Mouse (Mus musculus): Measurements from ENCODE around the gene Tnrc6a. TPM values are rescaled to one million over a fixed set of nuclear protein-coding genes. Genes with fewer than 3 reads are reported as not detected.

The Tnrc6a gene
- polyA plus RNA-seq, 1 experiment from 2014 or later, result 57.7 TPM

- H3K27ac ChIP-seq, result no peak overlapping the region
- no peaks in the 10 kb centered on the region for H3K36me3 ChIP-seq (replicated peaks)
- H3K9me3 ChIP-seq, result no peaks in the 10 kb centered on the region
- no peak overlapping the region for H3K4me3 ChIP-seq
- H3K4me1 ChIP-seq, result peaks cover 49% of the 10 kb centered on the region
- no peak overlapping the region for H3K4me2 ChIP-seq
- no peak overlapping the region for H3K9ac ChIP-seq
- H3K27me3 ChIP-seq (replicated peaks), result no peaks in the 10 kb centered on the region
- 50% methylated on average over 1 of the region's 1 CpGs for WGBS
- no peak for ATAC-seq (replicated peaks)
These were observed 4.3 kb downstream of the Tnrc6a start for GRCm38 (mm10) chr7:123127981-123128380.

GRCm38 (mm10) chr7:123129061-123129460 is 5.4 kb downstream of the Tnrc6a start:
- 76% methylated on average over 2 of the region's 2 CpGs for WGBS
- Histone ChIP-seq H3K4me2 (no peak overlapping the region), H3K9me3 (no peaks in the 10 kb centered on the region), H3K4me3 (no peak overlapping the region), H3K4me1 (peaks cover 45% of the 10 kb centered on the region), H3K27me3 (replicated peaks) (no peaks in the 10 kb centered on the region), H3K36me3 (replicated peaks) (no peaks in the 10 kb centered on the region), H3K9ac (no peak overlapping the region), H3K27ac (no peak overlapping the region)
- ATAC-seq (replicated peaks), result no peak

DNA sequence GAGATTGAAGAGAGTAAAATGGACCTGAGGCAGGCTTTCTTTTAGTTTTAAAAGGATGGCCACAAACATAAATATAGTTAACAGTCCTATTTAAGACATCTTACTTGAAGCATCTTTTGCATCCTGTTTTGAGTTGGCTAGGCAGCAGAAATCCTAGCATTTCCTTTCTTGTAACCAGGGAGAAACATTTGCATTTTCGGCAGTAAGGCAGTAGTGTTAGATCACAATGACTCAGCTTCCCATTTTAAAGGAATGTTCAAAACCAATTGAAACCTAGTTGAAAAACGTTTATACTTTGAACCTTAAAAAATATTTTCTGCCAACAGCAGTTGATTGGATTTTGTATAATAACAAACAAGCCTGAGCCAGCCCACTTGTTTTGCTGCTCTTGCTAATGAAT is 6.5 kb downstream of the Tnrc6a start:
- H3K9ac ChIP-seq, result no peak overlapping the region
- no peak for ATAC-seq (replicated peaks)

DNA sequence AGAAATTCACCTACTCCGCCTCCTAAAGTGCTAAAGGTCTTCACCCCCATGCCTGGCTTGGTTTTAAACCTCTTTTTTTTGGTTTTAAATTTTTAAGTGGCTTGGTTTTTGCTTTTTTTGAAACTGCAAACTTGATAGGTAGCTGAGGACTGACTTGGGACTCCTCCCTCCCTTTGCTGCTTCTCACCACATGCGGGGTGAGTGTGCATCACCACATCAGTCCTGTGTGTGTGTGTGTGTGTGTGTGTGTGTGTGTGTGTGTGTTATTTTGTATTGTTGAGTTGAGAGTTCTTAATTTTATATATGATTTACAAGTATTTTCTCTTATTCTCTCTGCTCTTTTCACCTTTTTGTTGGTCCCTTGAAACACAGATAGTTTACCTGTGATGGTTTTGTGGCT is 8.7 kb downstream of the Tnrc6a start:
- Histone ChIP-seq H3K9ac (no peak overlapping the region), H3K4me1 (peaks cover 44% of the 10 kb centered on the region)
- WGBS, result 91% methylated on average over 2 of the region's 2 CpGs

More for the DNA sequence above, 6.5 kb downstream of the Tnrc6a start:
- no peaks in the 10 kb centered on the region for H3K27me3 ChIP-seq (replicated peaks)
- H3K9me3 ChIP-seq, result no peaks in the 10 kb centered on the region
- H3K27ac ChIP-seq, result no peak overlapping the region
- peaks cover 54% of the 10 kb centered on the region for H3K4me1 ChIP-seq
- H3K4me2 ChIP-seq, result no peak overlapping the region
- no peak overlapping the region for H3K4me3 ChIP-seq
- no peaks in the 10 kb centered on the region for H3K36me3 ChIP-seq (replicated peaks)
- WGBS, result 43% methylated on average over 2 of the region's 2 CpGs

DNA sequence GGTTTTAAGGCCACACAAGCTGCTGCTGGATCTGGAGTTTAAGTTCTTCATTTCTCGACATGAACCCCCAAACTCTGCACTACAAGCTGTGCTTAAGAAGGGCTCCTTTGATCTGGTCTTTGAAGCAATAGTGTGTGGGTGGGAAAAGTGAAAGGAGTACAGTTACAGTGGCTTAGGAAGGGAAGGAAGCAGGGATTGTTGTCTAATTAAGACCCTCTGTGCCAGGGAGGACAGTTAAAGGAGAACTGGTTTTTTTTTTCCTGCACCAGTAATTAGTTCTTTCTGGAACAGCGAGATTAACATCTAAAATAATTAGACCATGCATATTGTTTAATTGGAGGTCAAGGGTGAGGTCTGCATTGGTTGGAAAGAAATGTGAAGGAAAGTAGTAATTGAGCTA is 11.2 kb downstream of the Tnrc6a start:
- no peak overlapping the region for H3K4me3 ChIP-seq
- 60% methylated on average over 2 of the region's 2 CpGs for WGBS
- H3K9ac ChIP-seq, result no peak overlapping the region
- no peaks in the 10 kb centered on the region for H3K9me3 ChIP-seq
- no peaks in the 10 kb centered on the region for H3K27me3 ChIP-seq (replicated peaks)
- peaks cover 38% of the 10 kb centered on the region for H3K4me1 ChIP-seq
- no peaks in the 10 kb centered on the region for H3K36me3 ChIP-seq (replicated peaks)
- no peak for ATAC-seq (replicated peaks)
- H3K4me2 ChIP-seq, result no peak overlapping the region
- no peak overlapping the region for H3K27ac ChIP-seq

More for the DNA sequence above, 8.7 kb downstream of the Tnrc6a start:
- Histone ChIP-seq H3K27me3 (replicated peaks) (no peaks in the 10 kb centered on the region), H3K4me2 (no peak overlapping the region), H3K9me3 (no peaks in the 10 kb centered on the region), H3K36me3 (replicated peaks) (no peaks in the 10 kb centered on the region), H3K27ac (no peak overlapping the region), H3K4me3 (no peak overlapping the region)
- no peak for ATAC-seq (replicated peaks)

- Histone ChIP-seq H3K27ac (no peak overlapping the region), H3K27me3 (replicated peaks) (no peaks in the 10 kb centered on the region), H3K4me1 (peaks cover 35% of the 10 kb centered on the region), H3K4me2 (no peak overlapping the region), H3K36me3 (replicated peaks) (no peaks in the 10 kb centered on the region), H3K4me3 (no peak overlapping the region), H3K9ac (no peak overlapping the region), H3K9me3 (no peaks in the 10 kb centered on the region)
- WGBS, result 83% methylated on average over 3 of the region's 3 CpGs
- ATAC-seq (replicated peaks), result no peak
These were observed 12.0 kb downstream of the Tnrc6a start for GRCm38 (mm10) chr7:123135655-123136054.

- no peaks in the 10 kb centered on the region for H3K27me3 ChIP-seq (replicated peaks)
- H3K4me1 ChIP-seq, result peaks cover 25% of the 10 kb centered on the region
- no peak overlapping the region for H3K4me2 ChIP-seq
- no peak overlapping the region for H3K9ac ChIP-seq
- H3K9me3 ChIP-seq, result no peaks in the 10 kb centered on the region
- no peak overlapping the region for H3K27ac ChIP-seq
- WGBS, result 86% methylated on average over 4 of the region's 4 CpGs
- H3K36me3 ChIP-seq (replicated peaks), result no peaks in the 10 kb centered on the region
- ATAC-seq (replicated peaks), result no peak
- no peak overlapping the region for H3K4me3 ChIP-seq
These were observed 14.3 kb downstream of the Tnrc6a start for GRCm38 (mm10) chr7:123138001-123138400.

GRCm38 (mm10) chr7:123146141-123146846 is 22.6 kb downstream of the Tnrc6a start:
- 91% methylated on average over 10 of the region's 10 CpGs for WGBS
- H3K36me3 ChIP-seq (replicated peaks), result peaks cover 8% of the 10 kb centered on the region; the same call in 1 of the 2 replicates
- no peaks in the 10 kb centered on the region for H3K9me3 ChIP-seq
- H3K9ac ChIP-seq, result no peak overlapping the region
- H3K4me1 ChIP-seq, result no peaks in the 10 kb centered on the region
- no peak overlapping the region for H3K4me2 ChIP-seq
- no peak overlapping the region for H3K4me3 ChIP-seq
- ATAC-seq (replicated peaks), result no peak
- H3K27me3 ChIP-seq (replicated peaks), result no peaks in the 10 kb centered on the region
- H3K27ac ChIP-seq, result no peak overlapping the region

DNA sequence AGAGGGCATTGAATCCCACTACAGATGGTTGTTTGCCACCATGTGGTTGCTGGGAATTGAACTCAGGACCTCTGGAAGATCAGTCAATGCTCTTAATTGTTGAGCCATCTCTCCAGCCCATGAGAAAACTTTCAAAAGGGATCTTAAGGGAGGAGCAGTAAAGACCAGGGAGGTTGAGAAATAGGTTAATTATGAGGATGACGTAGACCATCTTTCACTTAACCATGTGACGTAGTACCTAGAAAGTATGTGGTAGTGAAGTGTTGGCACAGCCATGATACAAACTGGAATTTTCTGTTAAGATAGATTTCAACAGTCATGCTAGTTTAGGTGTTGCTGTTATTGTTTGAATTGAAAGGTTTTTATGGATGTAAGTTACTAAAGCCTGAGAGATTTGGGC is 24.1 kb downstream of the Tnrc6a start:
- H3K4me2 ChIP-seq, result no peak overlapping the region
- 95% methylated on average over 2 of the region's 2 CpGs for WGBS
- no peak overlapping the region for H3K27ac ChIP-seq
- no peaks in the 10 kb centered on the region for H3K9me3 ChIP-seq
- peaks cover 8% of the 10 kb centered on the region; the same call in 1 of the 2 replicates for H3K36me3 ChIP-seq (replicated peaks)
- H3K27me3 ChIP-seq (replicated peaks), result no peaks in the 10 kb centered on the region
- no peaks in the 10 kb centered on the region for H3K4me1 ChIP-seq
- no peak for ATAC-seq (replicated peaks)
- no peak overlapping the region for H3K4me3 ChIP-seq
- H3K9ac ChIP-seq, result no peak overlapping the region

DNA sequence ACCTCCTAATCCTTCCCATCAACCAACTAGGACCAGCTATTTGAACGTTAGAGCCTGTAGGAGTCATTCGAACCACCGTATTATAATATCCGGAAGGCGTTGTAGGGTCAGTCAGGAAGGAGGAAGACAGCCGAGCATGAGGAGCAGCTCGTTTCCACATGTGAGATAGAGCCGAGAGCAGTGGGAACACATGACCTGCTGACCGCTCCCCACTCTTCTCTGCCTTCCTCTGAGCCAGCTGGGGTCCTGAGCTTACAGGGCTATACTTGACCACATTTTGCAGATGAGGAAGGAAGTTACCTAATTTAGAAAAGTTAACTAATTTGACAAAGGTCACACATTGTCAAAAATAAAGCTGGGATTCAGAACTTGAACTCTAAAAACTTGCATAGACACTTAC is 25.2 kb downstream of the Tnrc6a start:
- no peaks in the 10 kb centered on the region for H3K4me1 ChIP-seq
- WGBS, result 92% methylated on average over 9 of the region's 9 CpGs

DNA sequence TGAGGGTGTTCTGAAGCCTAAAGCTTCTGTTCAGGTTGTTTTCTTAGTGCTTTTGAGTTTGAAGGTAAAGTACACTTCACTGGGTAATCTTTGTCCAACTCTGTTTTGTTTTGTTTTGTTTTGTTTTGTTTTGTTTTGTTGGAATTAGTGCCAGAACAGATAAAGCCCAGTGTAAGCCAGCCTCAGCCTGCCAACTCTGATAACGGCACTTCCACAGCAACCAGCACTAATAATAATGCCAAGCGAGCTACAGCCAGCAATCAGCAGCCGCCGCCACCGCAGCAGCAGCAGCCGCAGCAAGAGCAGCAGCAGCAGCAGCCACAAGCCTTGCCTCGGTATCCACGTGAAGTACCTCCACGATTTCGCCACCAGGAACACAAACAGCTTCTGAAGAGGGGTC is 38.7 kb downstream of the Tnrc6a start:
- Histone ChIP-seq H3K4me3 (no peak overlapping the region), H3K36me3 (replicated peaks) (peaks cover 35% of the 10 kb centered on the region), H3K9me3 (no peaks in the 10 kb centered on the region), H3K27ac (no peak overlapping the region), H3K4me1 (no peaks in the 10 kb centered on the region), H3K27me3 (replicated peaks) (no peaks in the 10 kb centered on the region), H3K4me2 (no peak overlapping the region), H3K9ac (no peak overlapping the region)
- WGBS, result 88% methylated on average over 10 of the region's 10 CpGs
- no peak for ATAC-seq (replicated peaks)

More for the DNA sequence above, 25.2 kb downstream of the Tnrc6a start:
- H3K9me3 ChIP-seq, result no peaks in the 10 kb centered on the region
- H3K9ac ChIP-seq, result no peak overlapping the region
- no peaks in the 10 kb centered on the region for H3K27me3 ChIP-seq (replicated peaks)
- no peak overlapping the region for H3K4me3 ChIP-seq
- H3K4me2 ChIP-seq, result no peak overlapping the region
- H3K36me3 ChIP-seq (replicated peaks), result peaks cover 13% of the 10 kb centered on the region; the same call in 1 of the 2 replicates
- no peak overlapping the region for H3K27ac ChIP-seq
- ATAC-seq (replicated peaks), result no peak

- no peak for ATAC-seq (replicated peaks)
- Histone ChIP-seq H3K36me3 (replicated peaks) (peaks cover 65% of the 10 kb centered on the region), H3K27me3 (replicated peaks) (no peaks in the 10 kb centered on the region), H3K4me3 (no peak overlapping the region), H3K4me2 (no peak overlapping the region), H3K9me3 (no peaks in the 10 kb centered on the region), H3K4me1 (no peaks in the 10 kb centered on the region), H3K27ac (no peak overlapping the region), H3K9ac (no peak overlapping the region)
- WGBS, result 88% methylated on average over 2 of the region's 2 CpGs
These were observed 43.8 kb downstream of the Tnrc6a start for GRCm38 (mm10) chr7:123167436-123167835.

GRCm38 (mm10) chr7:123169618-123170017 is 45.9 kb downstream of the Tnrc6a start:
- 94% methylated on average over 2 of the region's 2 CpGs for WGBS
- Histone ChIP-seq H3K9me3 (no peaks in the 10 kb centered on the region), H3K4me3 (no peak overlapping the region), H3K4me1 (no peaks in the 10 kb centered on the region), H3K9ac (no peak overlapping the region), H3K27ac (no peak overlapping the region), H3K27me3 (replicated peaks) (no peaks in the 10 kb centered on the region), H3K36me3 (replicated peaks) (peaks cover 60% of the 10 kb centered on the region), H3K4me2 (no peak overlapping the region)
- no peak for ATAC-seq (replicated peaks)
